Comparison of ENCODE assay signal across 8 mouse cellular contexts in the genomic region with DNA sequence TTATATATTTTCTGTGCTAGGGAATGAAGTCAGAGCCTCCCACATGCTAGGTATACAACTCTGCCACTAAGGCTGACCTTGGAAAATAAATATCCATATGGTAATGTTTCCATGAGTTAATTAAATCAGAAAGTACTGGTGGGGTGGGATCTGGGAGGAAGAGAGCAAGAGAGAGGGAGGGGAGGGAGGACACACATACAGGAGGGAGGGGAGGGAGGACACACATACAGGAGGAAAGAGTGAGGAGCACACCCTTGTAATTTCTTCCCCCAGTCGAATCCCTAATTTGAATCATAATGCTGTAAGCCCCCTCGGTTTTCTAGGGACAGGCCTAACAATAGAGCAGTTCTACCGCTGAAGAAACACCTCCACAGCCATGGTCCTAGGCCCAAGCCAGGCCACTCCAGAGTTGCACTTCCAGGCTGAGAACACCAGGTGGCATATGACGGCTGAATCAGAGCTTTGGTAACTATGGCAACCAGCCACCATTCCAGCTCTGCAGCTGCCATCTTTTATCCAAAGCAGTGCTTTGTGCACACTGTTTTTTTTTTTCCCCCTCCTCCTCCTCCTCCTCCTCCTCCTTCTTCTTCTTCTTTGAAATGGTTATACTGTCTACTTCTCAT. TPM values are rescaled to one million over a fixed set of nuclear protein-coding genes. Genes with fewer than 3 reads are reported as not detected.
DNase-seq lines count a peak whose midpoint lies in the region; ATAC-seq and TF ChIP-seq lines count a peak whose summit lies in the region.

No protein-coding gene starts in this region.

- H3K9ac ChIP-seq in embryonic facial prominence, embryonic 13.5 days, result no peak overlapping the region
- no peak overlapping the region for H3K9ac ChIP-seq in liver, postnatal 0 days (replicated peaks)
- no peak overlapping the region for H3K9ac ChIP-seq in neural tube, embryonic 13.5 days

- H3K4me2 ChIP-seq in embryonic facial prominence, embryonic 13.5 days, result no peak overlapping the region
- H3K4me2 ChIP-seq in liver, postnatal 0 days (ENCODE audit: low read depth, low read length), result no peak overlapping the region
- H3K4me2 ChIP-seq in neural tube, embryonic 13.5 days, result no peak overlapping the region

- no peak for TF ChIP-seq EP300 in liver, postnatal 0 days (IDR thresholded peaks at IDR 0.05; ENCODE audit: low read depth)

- DNase-seq in heart, embryonic 10.5 days (ENCODE audit: low spot score), result peak; percentile 86
- DNase-seq in kidney, postnatal 10 days, result peak; percentile 80
- DNase-seq in liver, postnatal 0 days, result peak; percentile 59
- peak; percentile 74 for DNase-seq in testis, postnatal 10 days (ENCODE audit: low spot score)

- no peak overlapping the region for H3K4me3 ChIP-seq in E14TG2a.4 (replicated peaks; ENCODE audit: low read length)
- no peak overlapping the region for H3K4me3 ChIP-seq in bone marrow, adult 2 months (replicated peaks; ENCODE audit: control insufficient read depth, low read depth, low read length)
- no peak overlapping the region for H3K4me3 ChIP-seq in embryonic facial prominence, embryonic 13.5 days
- no peak overlapping the region for H3K4me3 ChIP-seq in heart, embryonic 10.5 days
- H3K4me3 ChIP-seq in liver, postnatal 0 days (ENCODE audit: low read depth, low read length), result no peak overlapping the region
- H3K4me3 ChIP-seq in neural tube, embryonic 13.5 days, result no peak overlapping the region

- no peak for TF ChIP-seq POLR2A in bone marrow, adult 2 months (IDR thresholded peaks at IDR 0.05; ENCODE audit: borderline replicate concordance, control insufficient read depth, low read depth, low read length)

- 36% methylated on average over 4 of the region's 4 CpGs for WGBS in bone marrow, adult 2 months
- 15% methylated on average over 4 of the region's 4 CpGs for WGBS in embryonic facial prominence, embryonic 13.5 days
- WGBS in heart, embryonic 10.5 days, result 18% methylated on average over 4 of the region's 4 CpGs
- 28% methylated on average over 4 of the region's 4 CpGs for WGBS in liver, postnatal 0 days (ENCODE audit: insufficient replicate concordance)
- 6% methylated on average over 4 of the region's 4 CpGs for WGBS in neural tube, embryonic 13.5 days

- no peaks in the 10 kb centered on the region for H3K27me3 ChIP-seq in E14TG2a.4 (ENCODE audit: insufficient read depth, low read length)
- no peaks in the 10 kb centered on the region for H3K27me3 ChIP-seq in embryonic facial prominence, embryonic 13.5 days
- no peaks in the 10 kb centered on the region for H3K27me3 ChIP-seq in heart, embryonic 10.5 days (ENCODE audit: insufficient read depth, poor library complexity, severe bottlenecking)
- no peaks in the 10 kb centered on the region for H3K27me3 ChIP-seq in liver, postnatal 0 days (ENCODE audit: insufficient read depth, low read length)
- no peaks in the 10 kb centered on the region for H3K27me3 ChIP-seq in neural tube, embryonic 13.5 days

- 0 out of 2 replicates have a peak, but pooled peaks have one; percentile 62 for ATAC-seq in embryonic facial prominence, embryonic 13.5 days (ENCODE audit: insufficient number of reproducible peaks, insufficient read depth, low FRiP score, low TSS enrichment, low read depth)
- peak; percentile 40; the same call in 1 of the 2 replicates for ATAC-seq in liver, postnatal 0 days
- ATAC-seq in neural tube, embryonic 13.5 days (ENCODE audit: low read depth), result peak; percentile 88

- H3K4me1 ChIP-seq in E14TG2a.4 (replicated peaks; ENCODE audit: low read depth, low read length), result peaks cover 42% of the 10 kb centered on the region
- H3K4me1 ChIP-seq in bone marrow, adult 2 months (ENCODE audit: control insufficient read depth, insufficient read depth, low read length), result no peaks in the 10 kb centered on the region
- H3K4me1 ChIP-seq in embryonic facial prominence, embryonic 13.5 days, result peaks cover 9% of the 10 kb centered on the region; the same call in 1 of the 2 replicates
- H3K4me1 ChIP-seq in heart, embryonic 10.5 days, result peaks cover 20% of the 10 kb centered on the region
- peaks cover 7% of the 10 kb centered on the region; the same call in 1 of the 2 replicates for H3K4me1 ChIP-seq in liver, postnatal 0 days (ENCODE audit: insufficient read depth)
- H3K4me1 ChIP-seq in neural tube, embryonic 13.5 days (replicated peaks), result peaks cover 32% of the 10 kb centered on the region

- H3K9me3 ChIP-seq in E14TG2a.4 (ENCODE audit: low read length), result peaks cover 10% of the 10 kb centered on the region; the same call in 1 of the 2 replicates
- no peaks in the 10 kb centered on the region for H3K9me3 ChIP-seq in embryonic facial prominence, embryonic 13.5 days
- no peaks in the 10 kb centered on the region for H3K9me3 ChIP-seq in heart, embryonic 10.5 days
- H3K9me3 ChIP-seq in liver, postnatal 0 days (ENCODE audit: low read length), result no peaks in the 10 kb centered on the region
- H3K9me3 ChIP-seq in neural tube, embryonic 13.5 days, result no peaks in the 10 kb centered on the region

- H3K27ac ChIP-seq in bone marrow, adult 2 months (ENCODE audit: control insufficient read depth, insufficient read depth, low read depth, low read length, poor library complexity), result no peak overlapping the region
- H3K27ac ChIP-seq in embryonic facial prominence, embryonic 13.5 days, result no peak overlapping the region
- H3K27ac ChIP-seq in heart, embryonic 10.5 days, result no peak overlapping the region
- H3K27ac ChIP-seq in liver, postnatal 0 days (ENCODE audit: low read depth), result no peak overlapping the region
- H3K27ac ChIP-seq in neural tube, embryonic 13.5 days (replicated peaks), result peak overlapping the region; percentile 83

- H3K36me3 ChIP-seq in E14TG2a.4 (ENCODE audit: insufficient read depth, low read length), result no peaks in the 10 kb centered on the region
- no peaks in the 10 kb centered on the region for H3K36me3 ChIP-seq in embryonic facial prominence, embryonic 13.5 days
- no peaks in the 10 kb centered on the region for H3K36me3 ChIP-seq in heart, embryonic 10.5 days
- no peaks in the 10 kb centered on the region for H3K36me3 ChIP-seq in liver, postnatal 0 days (replicated peaks; ENCODE audit: insufficient read depth, low read length)
- H3K36me3 ChIP-seq in neural tube, embryonic 13.5 days, result no peaks in the 10 kb centered on the region

- peak; percentile 78 for TF ChIP-seq CTCF in E14TG2a.4 (conservative IDR thresholded peaks at IDR 0.05; ENCODE audit: low read length)
- peak; percentile 73 for TF ChIP-seq CTCF in bone marrow, adult 2 months (IDR thresholded peaks at IDR 0.05; ENCODE audit: control insufficient read depth, insufficient read depth, low read length)
- TF ChIP-seq CTCF in liver, postnatal 0 days (IDR thresholded peaks at IDR 0.05; ENCODE audit: low read depth), result peak; percentile 76

RNA-seq across cellular contexts. Expression of a gene that starts 59.5 kb away (rescaled TPM):
- 0.75 TPM in 1 of 2 replicates, not detected in the other for polyA plus RNA-seq in bone marrow, adult 2 months (2011; ENCODE audit: insufficient read depth, insufficient read length, low replicate concordance, missing spikeins)
- not detected in 2 replicates for polyA plus RNA-seq in embryonic facial prominence, embryonic 13.5 days (2015; fragmentation: Nextera tagmentation; extraction: Ambion mirVana)
- not detected in 2 replicates for polyA plus RNA-seq in heart, embryonic 10.5 days (2016; fragmentation: Nextera tagmentation; extraction: Ambion mirVana)
- polyA plus RNA-seq in liver, postnatal 0 days (2015; fragmentation: Nextera tagmentation; extraction: Ambion mirVana), result 74.3 and 79.1 TPM in 2 replicates
- not detected in 2 replicates for polyA plus RNA-seq in neural tube, embryonic 13.5 days (2015; fragmentation: Nextera tagmentation; extraction: Ambion mirVana)

Comparison
In these comparisons a context has a peak if more than half of its experiments do, and no peak if none do; other contexts are left out.
1. RNA of a gene that starts 59.5 kb away (polyA plus RNA-seq): 74.3 to 79.1 TPM in liver, postnatal 0 days; 0.75 TPM in bone marrow, adult 2 months, not detected in heart, embryonic 10.5 days, not detected in embryonic facial prominence, embryonic 13.5 days and not detected in neural tube, embryonic 13.5 days; every median in the first group is over 10 times any median in the second.
2. Peak in every context shown above with its lines, with median percentiles within 50 percentile points of each other: CTCF ChIP-seq, ATAC-seq and DNase-seq.